Mouse (Mus musculus): ENCODE data around the gene Phf20. TPM values are rescaled to one million over a fixed set of nuclear protein-coding genes. Genes with fewer than 3 reads are reported as not detected.

Gene Phf20
- polyA plus RNA-seq (2012; rRNA removed): 32.9 and 34.0 TPM in 2 replicates

DNA sequence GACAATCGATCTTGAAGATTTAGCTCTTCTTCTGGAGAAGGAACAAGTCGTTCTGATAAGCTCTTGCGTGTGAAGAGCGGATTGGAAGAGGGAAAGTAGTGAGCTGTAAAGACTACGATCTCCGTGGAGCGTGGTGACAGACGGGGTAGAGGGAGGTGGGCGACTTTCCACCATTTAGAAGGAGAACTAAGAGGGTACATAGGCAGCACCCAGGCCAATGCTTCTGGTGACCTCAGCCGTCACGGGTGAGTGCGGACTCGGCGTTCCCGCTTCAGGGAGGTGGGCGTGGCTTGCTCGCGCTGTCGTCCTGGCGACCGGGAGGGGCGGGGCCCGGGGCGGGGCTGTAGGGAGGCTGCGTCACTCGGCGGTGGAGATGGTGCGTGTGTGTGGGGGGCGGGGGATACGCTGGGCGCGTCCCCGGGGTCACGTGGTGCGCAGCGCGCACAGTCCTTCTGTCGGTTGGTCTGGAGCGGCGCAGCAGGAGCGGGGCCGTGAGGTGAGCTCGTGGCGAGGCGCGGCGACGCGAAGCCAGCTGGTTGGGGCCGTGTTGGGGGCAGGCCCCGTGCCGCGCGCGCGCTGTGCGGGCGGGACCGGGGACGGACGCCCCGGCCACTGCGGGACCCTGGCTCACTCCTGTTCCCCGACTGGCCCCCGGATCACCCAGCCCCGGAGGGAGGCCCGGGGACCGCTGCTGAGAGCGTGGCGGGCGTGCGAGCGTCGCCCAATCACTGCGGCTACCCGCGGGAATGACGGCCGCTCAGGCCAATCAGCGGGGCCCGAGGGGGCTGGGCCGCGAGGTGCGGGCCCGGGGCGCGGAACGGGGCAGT lies at the start of gene Phf20:
Gene Phf20, plus strand, starts transcription at position 165 of the 827 bp plus-strand sequence.

DNA sequence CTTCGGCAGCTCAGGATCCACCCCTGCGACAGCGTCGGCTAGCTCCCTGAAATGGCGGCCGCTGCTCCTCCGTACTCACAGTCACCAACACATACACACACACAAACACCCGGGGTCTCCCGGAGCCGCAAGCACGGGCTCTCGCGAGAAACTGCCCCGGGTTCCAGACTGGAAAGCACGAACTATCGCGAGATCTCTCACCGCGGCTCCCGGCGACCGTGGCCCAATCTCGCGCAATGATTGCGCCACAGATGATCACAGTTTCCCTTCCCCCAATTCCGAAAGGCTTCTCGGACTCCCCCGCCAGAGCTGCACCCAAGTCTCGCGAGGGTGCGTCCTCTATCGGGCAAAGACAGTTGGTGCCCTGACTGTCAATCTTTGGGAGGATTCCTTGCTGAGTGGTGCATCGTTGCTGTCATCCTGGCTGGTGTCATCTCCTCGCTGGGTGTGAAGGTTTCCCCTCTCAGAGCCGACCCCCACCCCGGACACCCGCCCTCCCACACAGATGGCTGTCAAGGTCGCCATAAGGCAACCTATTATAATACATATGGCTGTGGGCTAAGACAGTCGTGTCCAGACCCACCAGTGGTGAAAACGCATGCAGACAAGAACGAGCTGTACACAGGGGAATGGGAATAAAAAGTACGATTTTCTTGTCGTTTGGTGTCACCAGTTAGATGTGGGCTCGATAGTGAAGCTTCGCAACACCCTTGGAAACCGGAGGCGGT lies 16.0 kb upstream of the Phf20 start, which contains the start of gene Rbm39:
Gene Rbm39, minus strand, starts transcription at position 145 of the 728 bp plus-strand sequence.

GRCm38 (mm10) chr2:156312297-156312897 lies 116.1 kb downstream of the Phf20 start, which contains the start of the genes Cnbd2 and Scand1:
Cnbd2 (plus strand) TSS chr2:156312299.
Scand1 (minus strand) TSS chr2:156312704.

Other genes with a start within 250 kb of the Phf20 start
- 20.5 and 20.6 TPM in 2 replicates for gene Cep250, start 240.0 kb upstream of the Phf20 start, polyA plus RNA-seq (2012; rRNA removed)
- gene 6430550D23Rik, start 188.5 kb upstream of the Phf20 start, polyA plus RNA-seq (2012; rRNA removed): 2.8 and 3.5 TPM in 2 replicates
- 477 and 481 TPM in 2 replicates for gene Ergic3, start 188.4 kb upstream of the Phf20 start, polyA plus RNA-seq (2012; rRNA removed)
- 0.04 and 0.12 TPM in 2 replicates for gene Fer1l4, start 143.5 kb upstream of the Phf20 start, polyA plus RNA-seq (2012; rRNA removed)
- 8.9 and 9.7 TPM in 2 replicates for gene Spag4, start 131.3 kb upstream of the Phf20 start, polyA plus RNA-seq (2012; rRNA removed)
- 58.3 and 63.6 TPM in 2 replicates for gene Cpne1, start 84.5 kb upstream of the Phf20 start, polyA plus RNA-seq (2012; rRNA removed)
- gene Rbm12, start 84.5 kb upstream of the Phf20 start, polyA plus RNA-seq (2012; rRNA removed): 15.9 and 19.6 TPM in 2 replicates
- gene Gm28036, start 69.4 kb upstream of the Phf20 start, polyA plus RNA-seq (2012; rRNA removed): 4.6 and 7.3 TPM in 2 replicates
- gene Romo1, start 52.4 kb upstream of the Phf20 start, polyA plus RNA-seq (2012; rRNA removed): 398 and 404 TPM in 2 replicates
- gene Nfs1, start 52.3 kb upstream of the Phf20 start, polyA plus RNA-seq (2012; rRNA removed): 42.8 and 44.2 TPM in 2 replicates
- gene Rbm39, start 16.2 kb upstream of the Phf20 start, polyA plus RNA-seq (2012; rRNA removed): 153 TPM in 2 replicates
- 4.8 and 5.1 TPM in 2 replicates for gene Cnbd2, start 115.8 kb downstream of the Phf20 start, polyA plus RNA-seq (2012; rRNA removed)
- gene Scand1, start 116.2 kb downstream of the Phf20 start, polyA plus RNA-seq (2012; rRNA removed): 106 and 121 TPM in 2 replicates
- 97.3 and 116 TPM in 2 replicates for gene Epb41l1, start 224.4 kb downstream of the Phf20 start, polyA plus RNA-seq (2012; rRNA removed)

Measured in central nervous system, embryonic 18 days (tissue).